ENCODE assay signal across 23 mouse cellular contexts in genomic region chr5:66135161-66135852, GRCm38 (mm10). TPM values are rescaled to one million over a fixed set of nuclear protein-coding genes. Genes with fewer than 3 reads are reported as not detected.
A peak's percentile ranks its signal among the peaks of the same experiment; 100 is the strongest.
DNase-seq lines count a peak whose midpoint lies in the region; ATAC-seq lines count a peak whose summit lies in the region.
"Had no signal": no experiment of that assay in that cellular context is flagged by ENCODE, and none has a peak within 500 bp of the region (broad histone marks: within the 10 kb centered on the region; RNA-seq: fewer than 3 reads in every experiment).

No protein-coding gene starts in this region.

- no peaks in the 10 kb centered on the region for H3K9me3 ChIP-seq in midbrain, embryonic 11.5 days (ENCODE audit: control insufficient read depth, low read length)
- H3K9me3 ChIP-seq in midbrain, embryonic 10.5 days (replicated peaks): no peaks in the 10 kb centered on the region
- H3K9me3 ChIP-seq: embryonic facial prominence, embryonic 13.5 days; lung, embryonic 15.5 days; midbrain, embryonic 12.5 days had no signal

- H3K4me2 ChIP-seq in midbrain, embryonic 11.5 days: no peak overlapping the region
- H3K4me2 ChIP-seq: embryonic facial prominence, embryonic 13.5 days; heart, embryonic 11.5 days; liver, embryonic 12.5 days; lung, embryonic 15.5 days; midbrain, embryonic 12.5 days had no signal

- WGBS in midbrain, embryonic 11.5 days: 82% methylated on average over 11 of the region's 11 CpGs
- 87% methylated on average over 11 of the region's 11 CpGs for WGBS in midbrain, embryonic 10.5 days
- 70% methylated on average over 10 of the region's 11 CpGs for WGBS in macrophage (ENCODE audit: missing documents)

- no peak overlapping the region for H3K27ac ChIP-seq in midbrain, embryonic 11.5 days (ENCODE audit: low read depth, low read length)
- no peak overlapping the region for H3K27ac ChIP-seq in midbrain, embryonic 10.5 days (replicated peaks)
- H3K27ac ChIP-seq in macrophage: peak overlapping the region; percentile 94
- H3K27ac ChIP-seq: embryonic facial prominence, embryonic 13.5 days; hindbrain, embryonic 10.5 days; hindbrain, postnatal 0 days; liver, embryonic 12.5 days; lung, embryonic 15.5 days; midbrain, embryonic 12.5 days had no signal

- H3K27me3 ChIP-seq in midbrain, embryonic 11.5 days (ENCODE audit: control insufficient read depth, insufficient read depth, low read length): no peaks in the 10 kb centered on the region
- H3K27me3 ChIP-seq in midbrain, embryonic 10.5 days (ENCODE audit: low read depth, poor library complexity, severe bottlenecking): 0 out of 2 replicates have a peak, but pooled peaks cover 8% of the 10 kb centered on the region
- H3K27me3 ChIP-seq: embryonic facial prominence, embryonic 13.5 days; lung, embryonic 15.5 days; midbrain, embryonic 12.5 days had no signal

- no peaks in the 10 kb centered on the region for H3K4me1 ChIP-seq in midbrain, embryonic 11.5 days (ENCODE audit: control insufficient read depth, insufficient read depth, low read length)
- H3K4me1 ChIP-seq in midbrain, embryonic 10.5 days: peaks cover 4% of the 10 kb centered on the region; the same call in 1 of the 2 replicates
- H3K4me1 ChIP-seq: embryonic facial prominence, embryonic 13.5 days had no signal

- no peak for ATAC-seq in midbrain, embryonic 11.5 days (ENCODE audit: low FRiP score)
- ATAC-seq: forebrain, embryonic 16.5 days; hindbrain, postnatal 0 days; intestine, embryonic 16.5 days; liver, embryonic 12.5 days had no signal

- H3K9ac ChIP-seq in midbrain, embryonic 11.5 days (ENCODE audit: low read length): no peak overlapping the region
- H3K9ac ChIP-seq: embryonic facial prominence, embryonic 13.5 days; liver, embryonic 12.5 days; lung, embryonic 15.5 days; midbrain, embryonic 12.5 days had no signal

- no peaks in the 10 kb centered on the region for H3K36me3 ChIP-seq in midbrain, embryonic 11.5 days (ENCODE audit: control insufficient read depth, insufficient read depth, low read length)
- H3K36me3 ChIP-seq in midbrain, embryonic 10.5 days: no peaks in the 10 kb centered on the region
- H3K36me3 ChIP-seq in macrophage (ENCODE audit: inconsistent target): peaks cover 47% of the 10 kb centered on the region
- H3K36me3 ChIP-seq: embryonic facial prominence, embryonic 13.5 days; hindbrain, embryonic 10.5 days; liver, embryonic 12.5 days; lung, embryonic 15.5 days; midbrain, embryonic 12.5 days had no signal

- no peak overlapping the region for H3K4me3 ChIP-seq in midbrain, embryonic 11.5 days (ENCODE audit: low read depth, low read length)
- H3K4me3 ChIP-seq in midbrain, embryonic 10.5 days: no peak overlapping the region
- no peak overlapping the region for H3K4me3 ChIP-seq in macrophage (ENCODE audit: inconsistent target)
- H3K4me3 ChIP-seq: embryonic facial prominence, embryonic 13.5 days; hindbrain, embryonic 10.5 days; liver, embryonic 12.5 days; lung, embryonic 15.5 days; midbrain, embryonic 12.5 days had no signal

- H3K79me2 ChIP-seq in macrophage (ENCODE audit: inconsistent target): peaks cover 99% of the 10 kb centered on the region

- peak; percentile 31 for DNase-seq in kidney, postnatal 10 days
- no peak for DNase-seq in kidney, postnatal 36 days
- peak; percentile 69 for DNase-seq in midbrain, embryonic 11.5 days (ENCODE audit: low spot score, missing footprints)
- DNase-seq in midbrain, embryonic 10.5 days (ENCODE audit: low spot score): no peak
- peak; percentile 81 for DNase-seq in adipocyte (ENCODE audit: low spot score)
- no peak for DNase-seq in heart, postnatal 4 days
- DNase-seq: adrenal gland, postnatal 25 days; cerebellum, adult 18-20 months; cerebellum, postnatal 14 days; gastrocnemius, postnatal 14 days; heart, adult 11 months; layer of hippocampus, adult 9-11 months; thymus, adult 18-20 months had no signal

RNA-seq across cellular contexts. Expression of gene Rbm47, which starts 37.6 kb away (rescaled TPM):
- polyA plus RNA-seq in midbrain, embryonic 11.5 days (2014; fragmentation: Nextera tagmentation; extraction: Ambion mirVana): 1.2 and 2.1 TPM in 2 replicates
- polyA plus RNA-seq in midbrain, embryonic 10.5 days (2016; fragmentation: Nextera tagmentation; extraction: Ambion mirVana): 1.3 and 1.9 TPM in 2 replicates
- total RNA-seq in macrophage (2018; cell fraction: chromatin; rRNA removed): 100 to 1,000 TPM; 212 to 432 (median 310) TPM
- total RNA-seq in macrophage (2018; cell fraction: cytosol; rRNA removed): 100 to 1,000 TPM in 10 of 26 experiments, 10 to 100 TPM in 16; 76.7 to 169 (median 96.4) TPM
- total RNA-seq in macrophage (2018; cell fraction: nucleus; rRNA removed): 100 to 1,000 TPM; 195 to 431 (median 259) TPM
- polyA plus RNA-seq in macrophage (2018): 35.3 to 62.0 TPM (median 41.0 TPM) in 3 replicates
- total RNA-seq in heart, postnatal 4 days (2021): 1 to 10 TPM; 1.8 to 2.9 TPM

Comparison
In these comparisons a context has a peak if more than half of its experiments do, and no peak if none do; other contexts are left out.
1. DNase-seq: peak in kidney, postnatal 10 days (single experiment), midbrain, embryonic 11.5 days (single experiment) and adipocyte (single experiment); none in kidney, postnatal 36 days (0 of 2), midbrain, embryonic 10.5 days (single experiment) and heart, postnatal 4 days (single experiment).
2. RNA of gene Rbm47, which starts 37.6 kb away (polyA plus RNA-seq): 35.3 to 62.0 TPM in macrophage; 1.2 to 2.1 TPM in midbrain, embryonic 11.5 days and 1.3 to 1.9 TPM in midbrain, embryonic 10.5 days; every median in the first group is over 10 times any median in the second.